Mouse (Mus musculus): ENCODE data around the gene Acot7. TPM values are rescaled to one million over a fixed set of nuclear protein-coding genes. Genes with fewer than 3 reads are reported as not detected.
A peak's percentile ranks its signal among the peaks of the same experiment; 100 is the strongest.

Acot7 gene
- polyA plus RNA-seq, 1 experiment from 2014 or later = 219 TPM

GRCm38 (mm10) chr4:152138497-152139260 lies 39.3 kb upstream of the Acot7 start:
- Histone ChIP-seq H3K9me3 (no peaks in the 10 kb centered on the region), H3K4me1 (peaks cover 13% of the 10 kb centered on the region), H3K36me3 (no peaks in the 10 kb centered on the region), H3K4me3 (peak overlapping the region; percentile 38), H3K9ac (replicated peaks) (no peak overlapping the region), H3K4me2 (replicated peaks) (peak overlapping the region; percentile 55), H3K27ac (replicated peaks) (no peak overlapping the region), H3K27me3 (peaks cover 29% of the 10 kb centered on the region)
- peak; percentile 60 for ATAC-seq (replicated peaks)
- 3% methylated on average over 51 of the region's 51 CpGs for WGBS

GRCm38 (mm10) chr4:152140441-152140840 lies 37.5 kb upstream of the Acot7 start:
- peaks cover 13% of the 10 kb centered on the region for H3K4me1 ChIP-seq
- no peak overlapping the region for H3K27ac ChIP-seq (replicated peaks)
- WGBS = 28% methylated on average over 6 of the region's 6 CpGs
- H3K36me3 ChIP-seq = no peaks in the 10 kb centered on the region
- H3K4me3 ChIP-seq = no peak overlapping the region
- peaks cover 21% of the 10 kb centered on the region for H3K27me3 ChIP-seq
- H3K9ac ChIP-seq (replicated peaks) = no peak overlapping the region
- H3K9me3 ChIP-seq = no peaks in the 10 kb centered on the region
- ATAC-seq (replicated peaks) = no peak; the same call in 1 of the 2 replicates
- no peak overlapping the region for H3K4me2 ChIP-seq (replicated peaks)

GRCm38 (mm10) chr4:152141521-152142135 lies 36.3 kb upstream of the Acot7 start:
- no peak for ATAC-seq (replicated peaks)
- 40% methylated on average over 8 of the region's 8 CpGs for WGBS
- H3K27me3 ChIP-seq = peaks cover 21% of the 10 kb centered on the region

GRCm38 (mm10) chr4:152143632-152144031 lies 34.3 kb upstream of the Acot7 start:
- no peak for ATAC-seq (replicated peaks)
- Histone ChIP-seq H3K4me1 (peaks cover 8% of the 10 kb centered on the region), H3K27me3 (peaks cover 13% of the 10 kb centered on the region), H3K9me3 (no peaks in the 10 kb centered on the region), H3K4me3 (no peak overlapping the region), H3K27ac (replicated peaks) (no peak overlapping the region), H3K36me3 (no peaks in the 10 kb centered on the region), H3K9ac (replicated peaks) (no peak overlapping the region), H3K4me2 (replicated peaks) (no peak overlapping the region)
- 17% methylated on average over 1 of the region's 1 CpGs for WGBS

More at GRCm38 (mm10) chr4:152141521-152142135, 36.3 kb upstream of the Acot7 start:
- no peaks in the 10 kb centered on the region for H3K36me3 ChIP-seq
- H3K4me1 ChIP-seq = peaks cover 13% of the 10 kb centered on the region
- H3K4me3 ChIP-seq = no peak overlapping the region
- H3K9me3 ChIP-seq = no peaks in the 10 kb centered on the region
- H3K27ac ChIP-seq (replicated peaks) = no peak overlapping the region
- no peak overlapping the region for H3K4me2 ChIP-seq (replicated peaks)
- no peak overlapping the region for H3K9ac ChIP-seq (replicated peaks)

GRCm38 (mm10) chr4:152145473-152145872 lies 32.5 kb upstream of the Acot7 start:
- WGBS = 72% methylated on average over 10 of the region's 10 CpGs
- H3K4me3 ChIP-seq = no peak overlapping the region
- H3K9me3 ChIP-seq = no peaks in the 10 kb centered on the region
- H3K36me3 ChIP-seq = no peaks in the 10 kb centered on the region
- no peak overlapping the region for H3K9ac ChIP-seq (replicated peaks)
- H3K4me2 ChIP-seq (replicated peaks) = no peak overlapping the region
- H3K27ac ChIP-seq (replicated peaks) = no peak overlapping the region
- ATAC-seq (replicated peaks) = no peak
- H3K27me3 ChIP-seq = peaks cover 14% of the 10 kb centered on the region
- H3K4me1 ChIP-seq = peaks cover 5% of the 10 kb centered on the region; the same call in 1 of the 2 replicates

GRCm38 (mm10) chr4:152146033-152146827 lies 31.7 kb upstream of the Acot7 start:
- H3K9me3 ChIP-seq = no peaks in the 10 kb centered on the region
- no peak overlapping the region for H3K27ac ChIP-seq (replicated peaks)
- H3K4me2 ChIP-seq (replicated peaks) = no peak overlapping the region
- WGBS = 75% methylated on average over 11 of the region's 11 CpGs
- no peak overlapping the region for H3K9ac ChIP-seq (replicated peaks)
- no peaks in the 10 kb centered on the region for H3K36me3 ChIP-seq
- H3K27me3 ChIP-seq = peaks cover 19% of the 10 kb centered on the region
- no peak for ATAC-seq (replicated peaks)
- H3K4me3 ChIP-seq = no peak overlapping the region
- peaks cover 5% of the 10 kb centered on the region; the same call in 1 of the 2 replicates for H3K4me1 ChIP-seq

GRCm38 (mm10) chr4:152150546-152150945 lies 27.4 kb upstream of the Acot7 start:
- Histone ChIP-seq H3K36me3 (no peaks in the 10 kb centered on the region), H3K4me3 (no peak overlapping the region), H3K27me3 (peaks cover 51% of the 10 kb centered on the region), H3K9me3 (no peaks in the 10 kb centered on the region), H3K27ac (replicated peaks) (no peak overlapping the region), H3K4me1 (peaks cover 16% of the 10 kb centered on the region), H3K9ac (replicated peaks) (no peak overlapping the region), H3K4me2 (replicated peaks) (no peak overlapping the region)
- 79% methylated on average over 4 of the region's 4 CpGs for WGBS
- no peak for ATAC-seq (replicated peaks)

- Histone ChIP-seq H3K9ac (replicated peaks) (no peak overlapping the region), H3K4me1 (peaks cover 16% of the 10 kb centered on the region), H3K36me3 (no peaks in the 10 kb centered on the region), H3K4me3 (peak overlapping the region; percentile 27), H3K27ac (replicated peaks) (no peak overlapping the region), H3K9me3 (no peaks in the 10 kb centered on the region), H3K27me3 (peaks cover 53% of the 10 kb centered on the region), H3K4me2 (replicated peaks) (peak overlapping the region; percentile 35)
- ATAC-seq (replicated peaks) = no peak
- 23% methylated on average over 7 of the region's 7 CpGs for WGBS
These were observed 26.4 kb upstream of the Acot7 start for GRCm38 (mm10) chr4:152151451-152151965.

GRCm38 (mm10) chr4:152151966-152152544 lies 25.9 kb upstream of the Acot7 start, which contains the start of gene Espn:
TSS of gene Espn (minus strand) at chr4:152152371.
- Histone ChIP-seq H3K27me3 (peaks cover 53% of the 10 kb centered on the region), H3K27ac (replicated peaks) (no peak within 1 kb of the TSS), H3K4me3 (peak within 1 kb of the TSS; percentile 27), H3K9me3 (no peaks in the 10 kb centered on the region), H3K9ac (replicated peaks) (no peak within 1 kb of the TSS), H3K4me1 (peaks cover 16% of the 10 kb centered on the region), H3K36me3 (no peaks in the 10 kb centered on the region), H3K4me2 (replicated peaks) (peak within 1 kb of the TSS; percentile 35)
- peak; percentile 60 for ATAC-seq (replicated peaks)
- under 1% methylated on average over 54 of the region's 57 CpGs for WGBS

- Histone ChIP-seq H3K9ac (replicated peaks) (no peak overlapping the region), H3K4me1 (peaks cover 22% of the 10 kb centered on the region), H3K36me3 (no peaks in the 10 kb centered on the region), H3K4me3 (peak overlapping the region; percentile 15), H3K9me3 (no peaks in the 10 kb centered on the region), H3K4me2 (replicated peaks) (peak overlapping the region; percentile 33), H3K27me3 (peaks cover 70% of the 10 kb centered on the region), H3K27ac (replicated peaks) (no peak overlapping the region)
- 3% methylated on average over 23 of the region's 23 CpGs for WGBS
- no peak for ATAC-seq (replicated peaks)
These were observed 24.2 kb upstream of the Acot7 start for GRCm38 (mm10) chr4:152153771-152154177.

GRCm38 (mm10) chr4:152155019-152155418 lies 22.9 kb upstream of the Acot7 start:
- 67% methylated on average over 4 of the region's 4 CpGs for WGBS

More at GRCm38 (mm10) chr4:152155019-152155418, 22.9 kb upstream of the Acot7 start:
- H3K9ac ChIP-seq (replicated peaks) = no peak overlapping the region
- H3K27me3 ChIP-seq = peaks cover 75% of the 10 kb centered on the region
- H3K27ac ChIP-seq (replicated peaks) = no peak overlapping the region
- ATAC-seq (replicated peaks) = no peak
- H3K9me3 ChIP-seq = no peaks in the 10 kb centered on the region
- H3K4me1 ChIP-seq = peaks cover 32% of the 10 kb centered on the region
- no peak overlapping the region for H3K4me3 ChIP-seq
- H3K4me2 ChIP-seq (replicated peaks) = no peak overlapping the region
- no peaks in the 10 kb centered on the region for H3K36me3 ChIP-seq

All from forebrain, embryonic 15.5 days (tissue).